Mouse (Mus musculus) ES-CJ7 (cell line): ENCODE measurements around the gene Lnpep.

Experiments
- DNase-seq: peaks from one replicate; pipeline ENCODE4 v3.0.0; 2011; ENCODE audit warnings: low read depth, low spot score

The Lnpep gene

DNA sequence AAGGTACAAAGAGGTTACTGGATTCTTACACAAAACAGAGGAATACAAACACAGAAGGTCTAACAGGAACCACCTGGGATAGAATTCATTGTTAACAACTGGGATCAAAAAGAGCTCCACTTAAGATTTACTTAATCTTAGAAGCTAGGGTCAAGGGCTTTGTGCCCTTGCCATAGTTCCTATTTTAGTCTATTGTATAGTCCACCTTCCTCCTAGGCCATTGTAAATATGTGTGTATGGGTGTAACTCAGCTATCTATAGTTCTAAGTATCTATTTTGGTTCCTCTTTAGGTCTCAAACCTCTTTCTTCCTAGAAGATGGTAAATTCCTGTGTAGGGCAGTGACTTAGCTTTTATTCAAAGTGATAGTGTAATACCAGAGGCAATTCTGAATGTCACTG lies 128.6 kb downstream of the Lnpep start:
- peak; percentile 32 for DNase-seq

DNA sequence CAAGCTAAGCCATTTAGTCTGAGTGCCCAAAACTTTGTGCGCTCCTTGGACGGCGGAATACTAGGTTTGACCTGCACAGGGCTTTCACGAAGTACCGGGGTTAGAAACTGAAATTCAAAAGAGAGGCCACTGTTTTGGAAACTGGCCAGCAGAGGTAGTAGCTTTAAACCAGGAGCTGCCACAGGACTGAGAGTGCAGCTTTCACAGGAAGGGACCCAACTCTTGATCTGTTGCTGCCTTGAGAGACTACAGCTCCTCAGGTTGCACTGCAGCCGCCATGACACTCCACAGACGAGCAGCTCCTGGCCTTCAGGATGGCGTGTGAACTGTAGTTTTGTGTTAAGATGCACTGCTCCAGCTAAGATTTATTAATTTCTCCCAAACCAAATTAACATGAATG lies 132.7 kb downstream of the Lnpep start:
- DNase-seq, result peak; percentile 49

DNA sequence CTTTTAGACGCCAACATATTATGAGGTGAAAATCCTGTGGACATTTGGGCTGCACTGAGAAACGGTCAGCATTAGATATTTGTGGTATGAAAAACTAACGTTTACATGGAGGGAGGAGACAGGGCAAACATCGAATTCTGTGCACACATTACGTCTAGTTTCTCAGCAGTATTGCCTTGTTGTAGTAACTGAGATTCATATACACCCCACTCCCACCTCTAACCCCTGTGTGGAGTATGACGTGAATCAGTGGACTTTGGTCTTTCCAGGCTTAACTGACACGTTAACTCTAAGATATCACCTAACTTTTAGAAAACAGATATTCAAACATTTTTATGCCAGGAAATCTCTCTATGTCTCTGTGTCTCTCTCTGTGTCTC lies 133.2 kb downstream of the Lnpep start:
- DNase-seq, result no peak

DNA sequence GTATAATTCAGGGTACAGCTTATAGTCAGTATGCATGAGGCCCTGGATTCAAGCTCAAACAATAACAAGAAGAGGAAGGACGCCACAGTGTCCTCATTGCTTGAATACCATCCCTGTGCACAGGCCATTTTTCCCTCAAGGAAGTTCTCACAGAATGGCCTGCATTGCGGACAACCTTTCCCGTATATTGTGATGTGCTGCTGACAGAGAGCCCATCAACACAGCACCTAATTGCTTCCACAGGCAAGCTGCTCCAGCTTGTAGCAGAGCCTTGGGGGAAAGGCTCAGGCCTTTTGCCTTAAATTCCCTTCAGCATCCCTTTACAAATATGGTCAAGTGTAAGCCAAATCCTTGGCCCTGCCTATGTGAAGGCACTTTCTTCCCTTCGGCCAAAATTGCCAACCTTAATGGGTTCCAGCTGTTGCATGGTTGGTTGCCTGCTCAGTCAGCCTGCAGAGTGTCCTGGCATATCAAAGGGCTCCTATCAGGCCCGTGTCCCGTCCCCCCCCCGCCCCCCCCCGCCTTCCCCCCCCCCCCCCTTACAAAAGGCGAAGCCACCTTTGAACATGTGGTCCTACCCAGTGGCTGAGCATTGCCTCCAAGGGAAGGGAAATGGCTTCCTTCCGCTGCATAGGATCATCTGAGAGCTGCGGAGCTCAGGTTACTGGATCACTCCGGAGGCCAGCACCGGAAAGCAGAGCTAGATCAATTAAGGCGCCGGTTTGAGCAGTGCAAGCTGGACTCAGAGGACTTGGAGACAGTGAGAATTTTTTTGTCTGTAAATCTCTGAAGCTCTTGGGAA lies 133.8 kb downstream of the Lnpep start:
- DNase-seq, result peak; percentile 67

DNA sequence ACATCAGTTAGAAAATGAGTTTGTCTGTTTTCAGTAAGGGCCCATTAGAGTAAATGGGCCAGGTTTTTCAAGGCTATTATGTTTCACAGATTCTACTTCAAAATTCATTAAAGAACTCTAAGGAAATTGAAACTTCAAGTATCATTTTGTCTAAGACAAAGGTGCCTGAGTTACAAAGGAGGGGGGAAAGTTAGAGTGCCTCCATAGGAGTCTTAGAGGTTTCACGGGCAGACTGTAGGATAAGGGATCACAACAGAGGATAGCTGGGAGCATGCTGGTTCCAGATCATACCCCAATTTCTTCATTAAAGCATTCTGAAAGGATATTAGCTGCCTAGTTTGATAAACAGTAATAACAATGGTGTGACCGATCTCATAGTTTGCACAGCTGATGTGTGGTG lies 139.1 kb downstream of the Lnpep start:
- no peak for DNase-seq
